Mouse (Mus musculus): ENCODE results near the gene Stoml1. TPM values are rescaled to one million over a fixed set of nuclear protein-coding genes. Genes with fewer than 3 reads are reported as not detected.
"Not testable (repeated sequence)": the region's sequence is repeated elsewhere in the genome, so short reads cannot be mapped to it uniquely, and the experiment has no call there.

The Stoml1 gene
- total and polyA plus RNA-seq, 3 experiments, result 35.4 to 40.7 (median 35.4) TPM

GRCm38 (mm10) chr9:58250322-58250721 is 2.6 kb upstream of the Stoml1 start:
- H3K9ac ChIP-seq (ENCODE audit: insufficient read depth, low read depth), result peak overlapping the region; percentile 86
- H3K4me2 ChIP-seq (ENCODE audit: insufficient read depth, low read depth, poor library complexity, severe bottlenecking), result peak overlapping the region; percentile 88
- TF ChIP-seq TBP (conservative IDR thresholded peaks at IDR 0.05; ENCODE audit: low read depth, low read length) (no peak), ZNF384 (IDR thresholded peaks at IDR 0.05; ENCODE audit: low read depth, low read length) (no peak), SIN3A (IDR thresholded peaks at IDR 0.05; ENCODE audit: low read length) (peak; percentile 72), USF2 (conservative IDR thresholded peaks at IDR 0.05; ENCODE audit: low read depth, low read length) (no peak), PAX5 (IDR thresholded peaks at IDR 0.05; ENCODE audit: low read length) (no peak), EP300 (IDR thresholded peaks at IDR 0.05; ENCODE audit: low read length) (peak; percentile 47), MAX (IDR thresholded peaks at IDR 0.05; ENCODE audit: low read length) (peak; percentile 68; the same call in 1 of the 2 replicates), TCF12 (IDR thresholded peaks at IDR 0.05; ENCODE audit: low read depth, low read length) (peak; percentile 49; the same call in 1 of the 2 replicates), MYC (IDR thresholded peaks at IDR 0.05; ENCODE audit: low read depth, low read length) (peak; percentile 37; the same call in 1 of the 2 replicates), IRF4 (IDR thresholded peaks at IDR 0.05; ENCODE audit: low read depth, low read length) (peak; percentile 60), JUN (IDR thresholded peaks at IDR 0.05; ENCODE audit: insufficient read depth, low read depth, low read length) (0 out of 2 replicates have a peak, but pooled peaks have one; percentile 6), NRF1 (IDR thresholded peaks at IDR 0.05; ENCODE audit: low read depth, low read length) (no peak), UBTF (IDR thresholded peaks at IDR 0.05; ENCODE audit: low read depth, low read length) (no peak), BHLHE40 (IDR thresholded peaks at IDR 0.05; ENCODE audit: low read depth, low read length) (peak; percentile 30; the same call in 1 of the 2 replicates), POLR2A (IDR thresholded peaks at IDR 0.05; ENCODE audit: low read depth, low read length) (peak; percentile 56), MXI1 (IDR thresholded peaks at IDR 0.05; ENCODE audit: low read depth, low read length) (peak; percentile 71; the same call in 1 of the 2 replicates), ETS1 (conservative IDR thresholded peaks at IDR 0.05; ENCODE audit: low read depth, low read length) (peak; percentile 71), CHD2 (IDR thresholded peaks at IDR 0.05; ENCODE audit: low read length) (peak; percentile 33; the same call in 1 of the 2 replicates)
- H3K27me3 ChIP-seq (replicated peaks), result no peaks in the 10 kb centered on the region
- in situ Hi-C loops (cut with MboI; ENCODE audit: low pct_ligation_motif_present, low pct_unique_long_range_greater_than_20kb, low sequenced_read_pairs) (loop anchor here (25.0 kb wide), 1 partner anchor 438 kb away; no protein-coding TSS in a partner anchor), dilution Hi-C loops (cut with MboI; ENCODE audit: extremely low pct_ligation_motif_present, extremely low pct_unique_long_range_greater_than_20kb, low sequenced_read_pairs) (no loop called here)
- DNase-seq (ENCODE audit: extremely low read depth), result peak; percentile 82
- peaks cover 23% of the 10 kb centered on the region for H3K79me2 ChIP-seq (replicated peaks; ENCODE audit: control insufficient read depth, extremely low read depth, insufficient read depth, poor library complexity, severe bottlenecking)
- peak overlapping the region; percentile 90 for H3K27ac ChIP-seq (ENCODE audit: insufficient read depth, low read depth)
- peaks cover 9 to 42% of the 10 kb centered on the region in 2 experiments for H3K4me1 ChIP-seq (ENCODE audit: control insufficient read depth in 1 of 2, insufficient read depth in 2 of 2)
- H3K4me3 ChIP-seq (replicated peaks in 1 of 3; ENCODE audit: low read depth in 2 of 3, low read length in 2 of 3, poor library complexity in 1 of 3), result peak overlapping the region; percentile 73 to 89 (median 82)
- peaks cover under 1 to 3% of the 10 kb centered on the region in 2 experiments for H3K36me3 ChIP-seq (replicated peaks in 1 of 2; ENCODE audit: control insufficient read depth in 1 of 2, insufficient read depth in 1 of 2, low read length in 1 of 2)
- no peaks in the 10 kb centered on the region for H3K9me3 ChIP-seq (replicated peaks; ENCODE audit: low read length)

- H3K4me2 ChIP-seq (ENCODE audit: insufficient read depth, low read depth, poor library complexity, severe bottlenecking), result peak overlapping the region; percentile 88
- H3K36me3 ChIP-seq (replicated peaks in 1 of 2; ENCODE audit: control insufficient read depth in 1 of 2, insufficient read depth in 1 of 2, low read length in 1 of 2); H3K27me3 ChIP-seq (replicated peaks); DNase-seq (ENCODE audit: extremely low read depth); H3K9me3 ChIP-seq (replicated peaks; ENCODE audit: low read length); dilution Hi-C loops (cut with MboI; ENCODE audit: extremely low pct_ligation_motif_present, extremely low pct_unique_long_range_greater_than_20kb, low sequenced_read_pairs): not testable (repeated sequence)
- H3K9ac ChIP-seq (ENCODE audit: insufficient read depth, low read depth), result peak overlapping the region; percentile 86; the same call in 1 of the 2 replicates
- peak overlapping the region; percentile 90 for H3K27ac ChIP-seq (ENCODE audit: insufficient read depth, low read depth)
- peak overlapping the region; percentile 73 to 89 (median 82) for H3K4me3 ChIP-seq (replicated peaks in 1 of 3; ENCODE audit: low read depth in 2 of 3, low read length in 2 of 3, poor library complexity in 1 of 3)
- peaks cover 8 to 43% of the 10 kb centered on the region in 2 experiments for H3K4me1 ChIP-seq (ENCODE audit: control insufficient read depth in 1 of 2, insufficient read depth in 2 of 2)
- H3K79me2 ChIP-seq (replicated peaks; ENCODE audit: control insufficient read depth, extremely low read depth, insufficient read depth, poor library complexity, severe bottlenecking), result peaks cover 22% of the 10 kb centered on the region
- TF ChIP-seq ELF1 (IDR thresholded peaks at IDR 0.05; ENCODE audit: low read depth, low read length), result peak; percentile 51; the same call in 1 of the 2 replicates
- TF ChIP-seq TBP (conservative IDR thresholded peaks at IDR 0.05; ENCODE audit: low read depth, low read length), result peak; percentile 95
- in situ Hi-C loops (cut with MboI; ENCODE audit: low pct_ligation_motif_present, low pct_unique_long_range_greater_than_20kb, low sequenced_read_pairs), result loop anchor here (25.0 kb wide), 1 partner anchor 438 kb away; no protein-coding TSS in a partner anchor
Measured at GRCm38 (mm10) chr9:58250730-58251129, 2.2 kb upstream of the Stoml1 start.
